ENCODE assay signal across 8 mouse cellular contexts in the genomic region with DNA sequence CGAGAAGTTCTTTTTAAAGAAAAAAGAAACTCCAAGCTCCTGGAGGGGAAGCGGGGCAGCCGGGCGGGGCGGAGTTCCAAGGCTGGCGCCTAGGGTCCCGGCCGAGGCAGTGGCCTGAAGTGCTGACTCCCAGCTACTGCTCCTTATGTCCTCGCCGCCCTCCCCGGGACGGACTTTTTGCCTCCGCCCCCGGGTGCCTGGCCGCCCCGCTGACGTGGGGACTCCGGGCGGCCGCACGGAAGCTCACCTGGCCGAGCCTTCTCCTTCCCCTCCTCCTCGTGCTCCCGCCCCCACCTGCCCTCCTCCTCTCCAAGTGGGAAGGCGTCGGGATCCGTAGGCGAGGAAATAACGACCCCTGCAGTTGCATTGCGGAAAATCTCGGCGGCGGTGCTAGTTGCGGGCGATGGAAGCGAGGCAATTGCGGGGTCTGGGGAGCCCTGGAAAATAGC. TPM values are rescaled to one million over a fixed set of nuclear protein-coding genes. Genes with fewer than 3 reads are reported as not detected.
DNase-seq lines count a peak whose midpoint lies in the region; ATAC-seq and TF ChIP-seq lines count a peak whose summit lies in the region.
"Had no signal": no experiment of that assay in that cellular context is flagged by ENCODE, and none has a peak within 500 bp of the region (broad histone marks: within the 10 kb centered on the region; RNA-seq: fewer than 3 reads in every experiment).

No protein-coding gene starts in this region.

- H3K9ac ChIP-seq in hindbrain, postnatal 0 days (replicated peaks; ENCODE audit: low read length), result peak overlapping the region; percentile 60
- peak overlapping the region; percentile 73 for H3K9ac ChIP-seq in midbrain, embryonic 13.5 days (replicated peaks)

- peak overlapping the region; percentile 67 for H3K4me3 ChIP-seq in hindbrain, postnatal 0 days (ENCODE audit: low read length)
- peak overlapping the region; percentile 68 for H3K4me3 ChIP-seq in midbrain, embryonic 13.5 days (replicated peaks)

- no peaks in the 10 kb centered on the region for H3K9me3 ChIP-seq in hindbrain, postnatal 0 days (ENCODE audit: low read length)
- H3K9me3 ChIP-seq in midbrain, embryonic 13.5 days, result no peaks in the 10 kb centered on the region

- ATAC-seq in hindbrain, postnatal 0 days, result peak; percentile 61
- ATAC-seq in midbrain, embryonic 13.5 days, result peak; percentile 65
- ATAC-seq in erythroblast, adult 5-6 weeks (replicated peaks; ENCODE audit: low FRiP score, poor library complexity, severe bottlenecking), result no peak

- no peaks in the 10 kb centered on the region; the same call in 1 of the 2 replicates for H3K4me1 ChIP-seq in hindbrain, postnatal 0 days (ENCODE audit: insufficient read depth, low read length)
- H3K4me1 ChIP-seq in midbrain, embryonic 13.5 days (replicated peaks), result peaks cover 27% of the 10 kb centered on the region

- no peaks in the 10 kb centered on the region for H3K36me3 ChIP-seq in hindbrain, postnatal 0 days (ENCODE audit: insufficient read depth, low read length)
- no peaks in the 10 kb centered on the region for H3K36me3 ChIP-seq in midbrain, embryonic 13.5 days

- peak overlapping the region; percentile 71 for H3K27ac ChIP-seq in hindbrain, postnatal 0 days
- H3K27ac ChIP-seq in midbrain, embryonic 13.5 days, result no peak overlapping the region

- H3K4me2 ChIP-seq in hindbrain, postnatal 0 days (ENCODE audit: low read depth, low read length), result peak overlapping the region; percentile 91
- H3K4me2 ChIP-seq in midbrain, embryonic 13.5 days (replicated peaks), result peak overlapping the region; percentile 99

- peak; percentile 53 for DNase-seq in retina, embryonic 14.5 days (ENCODE audit: low spot score)
- no peak for DNase-seq in retina, postnatal 1 day
- DNase-seq in embryo, embryonic 11 days, result peak; percentile 50
- DNase-seq in hindbrain, postnatal 0 days (ENCODE audit: low spot score), result peak; percentile 87
- DNase-seq in kidney, postnatal 14 days, result no peak

- WGBS in hindbrain, postnatal 0 days, result under 1% methylated on average over 33 of the region's 37 CpGs
- 0% methylated on average over 36 of the region's 37 CpGs for WGBS in midbrain, embryonic 13.5 days

- peak; percentile 77 for TF ChIP-seq CTCF in hindbrain, postnatal 0 days (IDR thresholded peaks at IDR 0.05; ENCODE audit: low read depth)

- H3K27me3 ChIP-seq in hindbrain, postnatal 0 days (ENCODE audit: insufficient read depth, low read length), result no peaks in the 10 kb centered on the region
- peaks cover 63% of the 10 kb centered on the region for H3K27me3 ChIP-seq in midbrain, embryonic 13.5 days

RNA-seq across cellular contexts. Expression of gene Car10, which starts 1.1 kb away (rescaled TPM):
- total RNA-seq in hindbrain, postnatal 0 days (2014; rRNA removed), result 49.8 and 54.1 TPM in 2 replicates
- 38.1 and 45.0 TPM in 2 replicates for polyA plus RNA-seq in hindbrain, postnatal 0 days (2015; fragmentation: Nextera tagmentation; extraction: Ambion mirVana)
- 14.8 and 15.0 TPM in 2 replicates for polyA plus RNA-seq in midbrain, embryonic 13.5 days (2015; fragmentation: Nextera tagmentation; extraction: Ambion mirVana)
- not detected in 2 replicates for total RNA-seq in erythroblast, adult 5-6 weeks (2015; ENCODE audit: low replicate concordance)
- total RNA-seq in erythroblast, adult 5-6 weeks (2017; ENCODE audit: low replicate concordance), result 0.60 TPM in 1 of 2 replicates, not detected in the other
- total RNA-seq: common myeloid progenitor, adult 5-6 weeks had no signal

Comparison
In these comparisons a context has a peak if more than half of its experiments do, and no peak if none do; other contexts are left out.
1. DNase-seq: peak in retina, embryonic 14.5 days (single experiment), embryo, embryonic 11 days (single experiment) and hindbrain, postnatal 0 days (single experiment); none in retina, postnatal 1 day (single experiment) and kidney, postnatal 14 days (single experiment).
2. RNA of gene Car10, which starts 1.1 kb away (total RNA-seq): 49.8 to 54.1 TPM in hindbrain, postnatal 0 days; 0.60 TPM in erythroblast, adult 5-6 weeks; every median in the first group is over 10 times any median in the second.